Mouse (Mus musculus) stomach, embryonic 15.5 days (tissue): ENCODE results near the gene Gm42906. TPM values are rescaled to one million over a fixed set of nuclear protein-coding genes. Genes with fewer than 3 reads are reported as not detected.

Experiments used
- ATAC-seq: fragments of 200-750 bp; cut with Nextera tagmentation; 2 replicates; pipeline ENCODE4 v1.8.0; 2017; ENCODE audit warnings: low read depth, moderate number of reproducible peaks, moderate TSS enrichment; ENCODE audit not compliant: insufficient read depth, low FRiP score
- H3K27ac ChIP-seq: fragments of 300-500 bp; sonication (generic); 2 replicates; pipeline ENCODE4 v1.5.1; 2015; ENCODE audit warnings: mild to moderate bottlenecking, inconsistent platforms
- H3K27me3 ChIP-seq: fragments of 300-500 bp; sonication (generic); replicated peaks from 2 replicates; pipeline ENCODE4 v1.6.1; 2015; ENCODE audit warnings: inconsistent platforms
- H3K36me3 ChIP-seq: fragments of 300-500 bp; sonication (generic); 2 replicates; pipeline ENCODE4 v1.6.1; 2015; ENCODE audit warnings: inconsistent platforms
- H3K4me1 ChIP-seq: fragments of 300-500 bp; sonication (generic); 2 replicates; pipeline ENCODE4 v1.6.1; 2015; ENCODE audit warnings: inconsistent platforms
- H3K4me2 ChIP-seq: fragments of 300-500 bp; sonication (generic); 2 replicates; pipeline ENCODE4 v1.6.1; 2015; ENCODE audit warnings: mild to moderate bottlenecking, inconsistent platforms
- H3K4me3 ChIP-seq: fragments of 300-500 bp; sonication (generic); replicated peaks from 2 replicates; pipeline ENCODE4 v1.5.1; 2015; ENCODE audit warnings: inconsistent platforms
- H3K9ac ChIP-seq: fragments of 300-500 bp; sonication (generic); 2 replicates; pipeline ENCODE4 v1.6.1; 2015; ENCODE audit warnings: inconsistent platforms
- H3K9me3 ChIP-seq: fragments of 300-500 bp; sonication (generic); 2 replicates; pipeline ENCODE4 v1.6.1; 2016; ENCODE audit warnings: inconsistent platforms
- WGBS: fragments of 180-500 bp; shearing (Covaris S2); methylation state at CpG from one replicate; pipeline ENCODE4 v1.1.7; 2015; 5-methylcytosine and 5-hydroxymethylcytosine counted together
- polyA plus RNA-seq: library from polyadenylated mRNA; unstranded; fragments of >200 nt; fragmentation: Nextera tagmentation; extraction: Ambion mirVana; gene quantifications from 2 replicates; pipeline ENCODE4 v1.2.1, GENCODE M21; 2015

Gene Gm42906
- polyA plus RNA-seq, 1 experiment from 2014 or later: not detected

DNA sequence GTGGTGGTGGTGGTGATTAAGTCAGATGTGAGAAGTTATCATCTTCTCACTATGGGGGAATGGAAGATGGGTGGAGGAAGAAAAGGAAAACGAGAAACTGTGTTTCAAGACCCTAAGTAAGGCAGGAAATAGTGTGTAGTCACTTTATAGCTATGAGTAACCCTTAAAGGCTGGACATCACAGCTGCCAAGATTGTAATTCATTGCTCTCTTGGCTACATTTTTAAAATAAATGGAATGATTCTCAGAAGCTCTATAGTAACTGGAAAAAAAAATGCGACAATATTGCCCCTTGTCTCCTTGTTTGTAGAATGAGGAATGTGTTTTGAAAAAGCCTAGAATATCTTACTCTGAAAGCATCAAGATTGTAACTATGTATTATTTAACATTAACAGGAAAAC is 235.7 kb downstream of the Gm42906 start:
- Histone ChIP-seq H3K27me3 (no peaks in the 10 kb centered on the region), H3K4me2 (no peak overlapping the region), H3K9ac (no peak overlapping the region), H3K4me3 (no peak overlapping the region), H3K9me3 (no peaks in the 10 kb centered on the region), H3K27ac (no peak overlapping the region), H3K36me3 (no peaks in the 10 kb centered on the region), H3K4me1 (peaks cover 8% of the 10 kb centered on the region; the same call in 1 of the 2 replicates)
- WGBS: 56% methylated on average over 2 of the region's 2 CpGs
- no peak for ATAC-seq

DNA sequence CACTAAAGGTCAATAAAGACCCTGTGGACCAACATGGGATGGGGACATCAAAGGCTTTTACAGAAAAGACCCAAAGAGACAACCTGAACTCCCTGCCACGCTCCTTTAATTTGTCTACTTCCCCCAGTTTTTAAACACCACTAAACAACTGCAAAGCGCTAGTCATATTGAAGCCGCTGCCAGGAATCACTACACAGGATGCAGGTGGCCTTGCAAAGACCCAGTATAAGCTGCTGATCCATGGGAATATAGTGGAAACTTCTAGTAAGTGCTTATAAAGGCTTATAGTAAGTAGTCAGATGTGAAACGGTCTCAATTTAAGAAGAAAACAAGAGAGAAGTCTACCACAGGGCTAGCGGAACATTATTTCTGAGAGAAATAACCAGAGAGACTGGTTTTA is 237.2 kb downstream of the Gm42906 start:
- Histone ChIP-seq H3K9ac (no peak overlapping the region), H3K4me3 (no peak overlapping the region), H3K4me2 (peak overlapping the region; percentile 79; the same call in 1 of the 2 replicates), H3K36me3 (no peaks in the 10 kb centered on the region), H3K4me1 (0 out of 2 replicates have a peak, but pooled peaks cover 2% of the 10 kb centered on the region), H3K27ac (no peak overlapping the region), H3K27me3 (no peaks in the 10 kb centered on the region), H3K9me3 (no peaks in the 10 kb centered on the region)
- WGBS: 60% methylated on average over 5 of the region's 5 CpGs
- no peak for ATAC-seq

- Histone ChIP-seq H3K4me3 (peak overlapping the region; percentile 60), H3K27ac (peak overlapping the region; percentile 36), H3K36me3 (no peaks in the 10 kb centered on the region), H3K4me2 (peak overlapping the region; percentile 79), H3K9me3 (no peaks in the 10 kb centered on the region), H3K4me1 (0 out of 2 replicates have a peak, but pooled peaks cover 2% of the 10 kb centered on the region), H3K27me3 (no peaks in the 10 kb centered on the region), H3K9ac (peak overlapping the region; percentile 21; the same call in 1 of the 2 replicates)
- WGBS: 2% methylated on average over 27 of the region's 27 CpGs
- ATAC-seq: peak; percentile 91
These were observed 238.1 kb downstream of the Gm42906 start for GRCm38 (mm10) chr5:151189789-151190378.

GRCm38 (mm10) chr5:151189321-151189720 is 238.6 kb downstream of the Gm42906 start:
- H3K4me2 ChIP-seq: peak overlapping the region; percentile 79
- 0 out of 2 replicates have a peak, but pooled peaks cover 2% of the 10 kb centered on the region for H3K4me1 ChIP-seq
- ATAC-seq: no peak
- WGBS: 8% methylated on average over 3 of the region's 3 CpGs
- H3K27me3 ChIP-seq: no peaks in the 10 kb centered on the region
- H3K27ac ChIP-seq: peak overlapping the region; percentile 36; the same call in 1 of the 2 replicates
- H3K4me3 ChIP-seq: peak overlapping the region; percentile 60
- no peaks in the 10 kb centered on the region for H3K9me3 ChIP-seq
- no peaks in the 10 kb centered on the region for H3K36me3 ChIP-seq
- H3K9ac ChIP-seq: peak overlapping the region; percentile 21; the same call in 1 of the 2 replicates

DNA sequence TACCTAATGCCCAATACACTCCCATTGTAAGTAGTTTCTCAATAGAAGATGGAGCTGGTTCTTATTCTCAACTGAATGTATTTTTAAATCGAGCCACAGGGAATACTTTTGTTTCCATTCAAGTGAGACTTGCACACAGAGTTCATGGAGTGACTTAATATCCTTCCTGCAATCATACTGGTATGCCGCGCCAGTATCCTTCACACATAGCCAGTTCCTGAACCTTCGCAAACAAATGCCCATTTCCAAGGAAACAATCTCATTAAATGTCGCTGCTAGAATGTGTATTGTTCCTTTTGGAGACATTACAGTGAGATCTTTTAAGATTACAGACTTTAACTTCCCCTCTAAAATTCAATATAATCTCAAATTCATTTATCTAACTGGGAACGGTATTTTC is 239.3 kb downstream of the Gm42906 start:
- Histone ChIP-seq H3K4me2 (no peak overlapping the region; the same call in 1 of the 2 replicates), H3K4me3 (no peak overlapping the region)
- WGBS: 67% methylated on average over 6 of the region's 6 CpGs

GRCm38 (mm10) chr5:151187336-151187735 is 240.6 kb downstream of the Gm42906 start:
- Histone ChIP-seq H3K4me1 (0 out of 2 replicates have a peak, but pooled peaks cover 2% of the 10 kb centered on the region), H3K9me3 (no peaks in the 10 kb centered on the region), H3K27ac (no peak overlapping the region), H3K36me3 (no peaks in the 10 kb centered on the region), H3K9ac (no peak overlapping the region), H3K4me2 (no peak overlapping the region), H3K4me3 (no peak overlapping the region), H3K27me3 (no peaks in the 10 kb centered on the region)
- no peak for ATAC-seq
- 72% methylated on average over 11 of the region's 11 CpGs for WGBS

More for the DNA sequence above, 239.3 kb downstream of the Gm42906 start:
- Histone ChIP-seq H3K4me1 (0 out of 2 replicates have a peak, but pooled peaks cover 2% of the 10 kb centered on the region), H3K9ac (no peak overlapping the region), H3K27ac (no peak overlapping the region), H3K9me3 (no peaks in the 10 kb centered on the region), H3K36me3 (no peaks in the 10 kb centered on the region), H3K27me3 (no peaks in the 10 kb centered on the region)
- ATAC-seq: no peak

DNA sequence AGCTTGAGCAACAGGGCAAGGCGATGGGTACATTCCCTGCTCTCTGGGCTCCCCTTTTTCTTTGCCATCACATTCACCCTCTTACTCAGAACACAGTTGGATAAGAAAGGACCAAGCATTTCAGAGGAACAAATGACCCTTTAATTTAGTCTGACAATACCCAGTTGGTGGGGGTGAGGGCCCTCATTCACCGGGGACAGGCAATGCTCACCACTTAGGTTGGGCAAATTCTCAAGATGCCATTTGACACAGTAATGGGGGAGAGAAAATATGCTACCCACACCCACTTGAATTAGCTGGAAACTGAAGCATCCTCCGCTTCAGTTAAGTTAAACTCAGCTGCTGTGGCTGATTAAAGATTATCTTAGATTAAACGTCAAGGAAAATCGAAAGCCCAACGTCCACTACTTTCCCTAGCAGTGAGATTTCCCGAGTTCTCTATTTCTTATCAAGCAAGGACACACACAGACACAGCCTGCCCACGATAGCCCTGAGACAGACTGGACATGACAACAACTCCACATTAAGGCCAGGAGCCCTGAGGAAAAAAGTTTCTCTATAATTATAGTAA is 242.6 kb downstream of the Gm42906 start:
- Histone ChIP-seq H3K27me3 (no peaks in the 10 kb centered on the region), H3K36me3 (no peaks in the 10 kb centered on the region), H3K9me3 (no peaks in the 10 kb centered on the region), H3K4me2 (no peak overlapping the region), H3K9ac (no peak overlapping the region), H3K4me3 (no peak overlapping the region), H3K27ac (no peak overlapping the region), H3K4me1 (no peaks in the 10 kb centered on the region)
- WGBS: 63% methylated on average over 8 of the region's 8 CpGs
- ATAC-seq: no peak

DNA sequence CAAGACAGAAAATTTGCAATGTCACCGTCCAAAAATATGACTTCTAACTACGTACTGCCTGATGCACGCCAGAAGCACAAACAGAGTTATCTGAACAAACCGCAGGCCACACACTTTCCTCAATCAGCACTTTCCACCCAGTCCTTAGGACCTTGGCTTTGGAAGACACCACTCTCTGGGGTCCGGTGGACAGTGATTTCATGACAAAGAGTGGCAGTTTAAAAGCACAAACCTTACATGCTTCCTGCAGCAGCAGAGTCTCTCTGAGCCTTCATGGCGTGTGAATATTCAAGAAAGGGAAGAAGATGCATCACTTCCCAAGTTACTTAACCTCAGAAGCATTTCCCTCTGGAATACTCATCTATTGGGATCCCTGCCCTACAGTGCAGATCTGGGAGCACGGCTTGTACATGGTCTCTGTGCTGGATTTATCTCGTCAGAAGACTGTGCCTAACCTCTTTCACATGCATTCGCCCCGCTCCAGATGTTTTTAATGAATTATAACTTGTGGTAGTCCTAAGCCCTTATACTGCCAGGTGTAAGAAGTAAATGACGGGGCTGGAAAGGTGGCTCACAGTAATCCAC is 244.2 kb downstream of the Gm42906 start:
- 78% methylated on average over 11 of the region's 11 CpGs for WGBS
- no peak for ATAC-seq
- no peak overlapping the region for H3K9ac ChIP-seq

DNA sequence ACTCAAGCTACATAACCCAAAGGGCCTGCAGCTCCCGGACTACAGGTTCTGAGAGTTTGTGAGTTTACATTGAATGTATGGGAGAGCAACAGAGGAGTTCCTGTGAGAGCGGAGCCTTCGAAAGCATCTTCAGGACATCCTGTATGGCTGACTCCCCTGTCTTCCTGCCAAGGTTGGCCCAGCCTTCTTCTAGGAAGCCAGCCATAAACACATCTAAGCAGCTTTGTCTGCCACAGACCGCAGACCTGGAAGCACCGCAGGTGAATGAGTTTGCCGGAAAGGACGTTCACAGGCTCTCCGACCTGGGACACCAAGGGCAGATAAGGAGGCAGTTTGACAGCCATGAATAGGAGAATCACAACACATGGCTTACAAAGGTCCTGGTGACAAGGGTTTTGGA is 246.7 kb downstream of the Gm42906 start:
- Histone ChIP-seq H3K27me3 (no peaks in the 10 kb centered on the region), H3K9ac (no peak overlapping the region), H3K4me3 (no peak overlapping the region), H3K9me3 (no peaks in the 10 kb centered on the region), H3K4me2 (no peak overlapping the region), H3K36me3 (no peaks in the 10 kb centered on the region), H3K4me1 (0 out of 2 replicates have a peak, but pooled peaks cover 3% of the 10 kb centered on the region), H3K27ac (no peak overlapping the region)
- WGBS: 87% methylated on average over 8 of the region's 8 CpGs
- no peak for ATAC-seq

More for the DNA sequence above, 244.2 kb downstream of the Gm42906 start:
- Histone ChIP-seq H3K4me1 (no peaks in the 10 kb centered on the region), H3K9me3 (no peaks in the 10 kb centered on the region), H3K27me3 (no peaks in the 10 kb centered on the region), H3K4me3 (no peak overlapping the region), H3K27ac (no peak overlapping the region), H3K4me2 (no peak overlapping the region), H3K36me3 (no peaks in the 10 kb centered on the region)

- H3K4me2 ChIP-seq: no peak overlapping the region
- no peak overlapping the region for H3K9ac ChIP-seq
- 56% methylated on average over 9 of the region's 9 CpGs for WGBS
These were observed 247.7 kb downstream of the Gm42906 start for GRCm38 (mm10) chr5:151180176-151180785.

GRCm38 (mm10) chr5:151177171-151177570 is 250.8 kb downstream of the Gm42906 start:
- Histone ChIP-seq H3K9ac (no peak overlapping the region), H3K4me3 (no peak overlapping the region), H3K36me3 (no peaks in the 10 kb centered on the region), H3K9me3 (no peaks in the 10 kb centered on the region), H3K27ac (no peak overlapping the region), H3K4me1 (peaks cover 11% of the 10 kb centered on the region; the same call in 1 of the 2 replicates), H3K4me2 (no peak overlapping the region), H3K27me3 (no peaks in the 10 kb centered on the region)
- WGBS: 86% methylated on average over 3 of the region's 3 CpGs
- no peak for ATAC-seq

More at GRCm38 (mm10) chr5:151180176-151180785, 247.7 kb downstream of the Gm42906 start:
- Histone ChIP-seq H3K9me3 (no peaks in the 10 kb centered on the region), H3K4me1 (0 out of 2 replicates have a peak, but pooled peaks cover 6% of the 10 kb centered on the region), H3K27me3 (no peaks in the 10 kb centered on the region), H3K27ac (no peak overlapping the region), H3K36me3 (no peaks in the 10 kb centered on the region), H3K4me3 (no peak overlapping the region)
- no peak for ATAC-seq
